Mouse (Mus musculus) adipocyte (in vitro differentiated cells): ENCODE results near the gene Slc9a3r1.

Experiments used
- DNase-seq: peaks from one replicate; pipeline ENCODE4 v3.0.0-alpha.2; 2016; ENCODE audit warnings: low spot score

Gene Slc9a3r1

DNA sequence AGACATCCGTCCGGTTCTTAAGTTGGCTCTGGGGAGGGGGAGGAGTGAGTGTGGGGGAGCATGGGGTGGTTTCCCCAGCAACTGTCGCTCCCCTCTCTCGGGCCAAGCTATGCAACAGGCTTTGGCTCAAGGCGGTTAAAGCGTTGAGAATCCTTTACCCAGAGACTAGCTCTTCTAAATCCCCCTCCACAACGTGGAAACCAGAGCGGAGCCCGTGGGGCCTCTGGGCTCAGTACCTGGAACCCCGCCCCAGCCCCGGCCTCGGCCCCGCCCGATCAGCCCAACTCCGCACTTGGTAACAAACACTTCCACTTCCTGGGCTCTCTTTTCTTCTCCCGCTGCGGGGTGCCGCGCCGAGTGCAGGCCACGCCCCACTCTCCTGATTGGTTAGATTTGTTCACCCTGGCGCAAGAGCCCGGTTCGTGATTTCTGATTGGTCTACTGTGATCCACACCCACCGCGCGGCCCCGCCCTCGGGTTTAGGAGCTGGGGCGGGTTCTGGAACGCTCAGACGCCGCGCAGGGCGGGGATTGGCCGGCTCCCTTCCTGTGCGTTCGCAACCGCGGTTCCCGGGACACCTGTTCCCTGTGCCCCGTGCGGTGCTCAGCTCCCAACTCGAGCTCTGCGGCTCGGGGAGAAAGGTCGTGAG lies at the start of gene Slc9a3r1:
TSS of gene Slc9a3r1 (plus strand) at position 510 of the 649 bp plus-strand sequence.
- DNase-seq, result peak; percentile 98

GRCm38 (mm10) chr11:115119409-115119808 lies 43.7 kb upstream of the Slc9a3r1 start:
- DNase-seq, result no peak

- DNase-seq, result no peak
These were observed 34.7 kb upstream of the Slc9a3r1 start for GRCm38 (mm10) chr11:115128483-115128882.

GRCm38 (mm10) chr11:115129508-115130126 lies 33.5 kb upstream of the Slc9a3r1 start:
- no peak for DNase-seq

DNA sequence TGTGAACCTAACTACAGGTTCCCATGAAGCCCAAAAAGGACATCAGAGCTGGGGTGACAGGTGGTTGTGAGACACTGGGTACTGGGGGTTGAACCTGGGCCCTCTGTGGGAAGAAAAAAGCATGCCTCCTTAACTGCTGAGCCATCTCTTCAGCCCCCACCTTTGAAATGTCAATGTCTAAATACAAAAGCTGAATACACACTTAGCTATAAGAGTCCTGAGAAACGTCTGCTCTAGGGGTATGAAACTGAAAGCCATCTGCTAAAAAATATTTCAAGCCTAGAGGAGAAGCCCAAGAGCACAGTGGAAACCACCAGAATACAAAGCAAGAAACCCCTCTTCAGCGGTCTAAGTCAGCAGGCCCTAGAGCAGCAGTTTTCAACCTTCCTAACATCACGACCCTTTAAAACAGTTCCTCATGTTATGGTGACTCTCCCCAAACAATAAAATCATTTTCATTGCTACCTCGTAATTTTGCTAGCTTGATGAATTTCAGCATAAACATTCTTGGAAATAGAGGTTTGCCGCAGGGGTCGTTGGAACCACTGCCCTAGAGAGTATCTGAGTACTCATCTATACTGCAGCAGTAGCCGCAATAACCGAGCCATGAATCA lies 31.3 kb upstream of the Slc9a3r1 start:
- no peak for DNase-seq

DNA sequence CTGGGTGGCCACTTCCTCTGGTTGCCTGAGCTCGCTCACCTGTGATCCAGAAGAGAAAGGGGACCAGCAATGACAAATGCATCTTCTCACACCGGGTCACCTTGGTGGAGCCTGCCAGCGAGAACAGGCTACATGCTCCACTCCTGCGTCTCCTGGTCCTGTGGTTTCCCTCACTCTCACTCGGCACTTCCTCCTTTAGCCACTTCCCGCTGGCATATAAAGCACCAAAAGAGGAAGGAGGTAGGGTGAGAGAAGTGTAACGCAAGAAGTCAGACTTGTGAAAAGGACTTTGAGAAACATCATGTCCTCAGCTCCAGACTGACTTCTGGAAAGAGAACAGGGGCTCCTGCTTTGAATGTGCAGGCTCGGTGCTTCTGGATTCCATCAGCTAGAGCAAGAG lies 29.3 kb upstream of the Slc9a3r1 start, which contains the start of gene Cd300lf:
TSS of gene Cd300lf (minus strand) at position 193 of the 400 bp plus-strand sequence.
- no peak for DNase-seq

DNA sequence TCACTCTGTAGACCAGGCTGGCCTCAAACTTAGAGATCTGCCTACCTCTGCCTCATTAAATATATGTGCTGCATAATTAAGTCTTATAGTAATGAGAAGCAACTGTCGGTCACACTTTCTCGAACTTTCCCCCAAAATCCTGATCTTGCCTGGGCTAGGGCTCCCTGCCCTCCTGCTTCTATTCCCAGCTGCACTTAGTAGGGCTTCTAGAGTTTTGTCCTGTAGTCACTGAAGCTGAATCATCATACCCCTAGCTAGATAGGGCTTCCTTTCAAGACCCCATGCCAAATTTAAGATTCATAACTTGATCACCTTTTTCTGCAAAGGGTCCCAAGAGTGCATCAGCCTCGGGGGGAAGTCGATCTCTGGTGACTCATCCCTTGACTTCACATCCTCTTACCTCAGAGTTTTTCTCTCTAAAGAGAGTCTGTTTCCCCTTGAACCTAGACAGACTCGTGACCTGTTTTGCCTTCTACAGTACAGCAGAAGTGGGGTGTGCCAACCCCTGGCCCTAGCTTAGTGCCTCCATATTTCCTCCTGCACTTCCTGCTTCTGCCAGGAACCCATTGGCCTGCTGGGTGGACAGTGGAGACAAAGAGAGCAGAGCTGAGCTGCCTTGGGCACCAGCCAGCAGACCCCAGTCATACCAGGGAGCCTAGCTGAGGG lies 24.4 kb upstream of the Slc9a3r1 start:
- no peak for DNase-seq

GRCm38 (mm10) chr11:115141970-115142369 lies 21.2 kb upstream of the Slc9a3r1 start:
- DNase-seq, result no peak

- DNase-seq, result no peak
These were observed 15.3 kb upstream of the Slc9a3r1 start for GRCm38 (mm10) chr11:115147813-115148212.

GRCm38 (mm10) chr11:115150741-115151254 lies 12.3 kb upstream of the Slc9a3r1 start:
- DNase-seq, result no peak

DNA sequence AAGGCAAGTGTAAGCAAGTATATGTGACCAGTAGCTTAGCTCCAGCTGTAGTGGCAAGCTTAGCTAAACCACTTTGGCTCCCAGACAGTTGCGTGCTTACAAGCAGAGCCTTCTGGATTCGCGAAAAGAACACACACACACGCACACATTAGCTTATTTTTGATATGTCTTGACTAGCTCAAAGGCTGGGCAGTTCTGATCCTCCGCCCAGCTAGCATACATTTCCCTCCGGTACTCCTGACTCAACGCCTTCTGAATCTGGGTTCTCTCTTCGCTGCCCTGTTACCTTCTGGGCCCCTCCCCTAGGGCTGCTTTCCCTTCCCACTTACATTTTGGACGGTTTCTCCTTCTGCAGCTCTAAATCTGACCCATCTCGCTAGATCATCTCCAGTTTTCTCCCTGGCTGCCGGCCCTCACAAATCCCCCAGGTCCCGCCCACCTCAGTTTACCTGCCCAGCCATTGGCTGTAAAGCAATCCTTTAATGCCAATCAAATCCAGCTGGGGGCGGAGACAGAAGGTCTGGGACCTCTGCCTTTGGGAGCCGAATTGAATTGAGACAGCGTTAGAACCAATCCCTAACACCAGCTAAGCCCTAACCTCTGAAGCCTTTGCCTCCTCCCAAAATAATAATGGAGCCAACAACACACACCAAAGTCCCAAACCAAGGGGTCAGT lies 11.2 kb upstream of the Slc9a3r1 start:
- no peak for DNase-seq

- DNase-seq, result no peak
These were observed 10.1 kb upstream of the Slc9a3r1 start for GRCm38 (mm10) chr11:115153088-115153487.

GRCm38 (mm10) chr11:115153699-115154292 lies 9.3 kb upstream of the Slc9a3r1 start:
- DNase-seq, result peak; percentile 41

DNA sequence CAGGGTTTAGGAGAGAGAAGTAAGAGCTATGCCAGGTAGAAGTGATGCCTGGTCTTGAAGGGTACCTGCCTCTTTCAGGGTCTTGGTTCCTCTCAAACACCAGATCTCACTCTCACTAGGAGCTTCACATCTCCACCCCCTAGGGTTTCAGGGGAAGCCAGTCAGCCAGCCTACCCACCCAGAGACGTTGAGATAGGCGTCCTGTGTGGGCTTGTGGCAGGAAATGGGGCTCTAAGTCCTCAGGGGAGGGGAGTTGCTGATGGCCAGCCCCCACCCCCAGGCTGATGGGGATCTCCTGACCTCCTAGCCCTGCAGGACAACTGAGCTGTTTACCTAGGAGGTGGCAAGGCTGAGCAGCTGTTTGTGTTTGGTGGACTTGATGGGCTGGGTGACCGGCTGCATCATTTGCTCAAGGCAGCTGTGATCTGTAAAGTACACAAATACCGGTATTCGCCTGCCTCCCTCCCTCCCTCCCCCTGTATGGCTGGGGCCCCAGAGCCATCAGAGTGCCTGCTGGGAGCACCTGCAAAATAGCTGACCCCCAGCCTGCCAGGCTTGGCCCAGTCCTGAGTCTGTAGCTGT lies 8.0 kb upstream of the Slc9a3r1 start:
- DNase-seq, result no peak

DNA sequence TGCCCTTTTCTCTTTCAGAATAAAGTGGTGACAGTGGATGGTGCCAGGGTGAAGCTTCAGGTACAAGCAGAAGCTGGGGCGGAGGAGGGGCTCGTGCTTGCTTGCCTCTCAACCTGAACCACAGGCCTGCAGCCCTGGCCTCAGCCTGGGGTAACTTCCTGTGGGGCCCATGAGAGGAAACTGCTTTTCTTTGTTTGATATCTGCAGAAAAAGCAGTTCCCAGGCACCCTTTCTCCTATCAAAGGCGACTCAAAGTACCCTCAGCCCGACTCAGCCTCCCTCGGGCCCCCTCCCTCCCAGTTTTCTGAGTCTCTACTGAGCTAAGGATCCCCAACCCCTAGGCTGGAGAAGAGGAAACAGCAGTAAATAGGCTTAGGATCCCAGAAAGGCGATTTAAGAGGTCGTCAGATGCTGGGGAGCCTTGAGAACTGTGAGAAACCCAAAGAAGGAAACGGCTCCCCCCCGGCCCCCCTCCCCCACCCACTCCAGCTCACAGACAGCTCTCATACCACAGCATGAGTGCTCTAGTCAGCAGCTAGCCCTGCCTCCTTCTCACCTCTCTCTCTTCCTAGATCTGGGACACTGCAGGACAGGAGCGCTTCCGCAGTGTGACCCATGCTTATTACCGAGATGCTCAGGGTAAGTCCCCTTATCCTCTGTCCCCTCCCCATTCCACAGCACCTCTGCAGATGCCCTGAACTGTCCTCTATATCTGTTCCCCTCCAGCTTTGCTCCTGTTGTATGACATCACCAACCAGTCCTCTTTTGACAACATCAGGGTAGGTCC lies 5.0 kb upstream of the Slc9a3r1 start:
- no peak for DNase-seq

GRCm38 (mm10) chr11:115160016-115160797 lies 2.9 kb upstream of the Slc9a3r1 start:
- DNase-seq, result peak; percentile 77

- DNase-seq, result peak; percentile 81
These were observed 2.1 kb upstream of the Slc9a3r1 start for GRCm38 (mm10) chr11:115160883-115161577.

GRCm38 (mm10) chr11:115161578-115162204 lies 1.4 kb upstream of the Slc9a3r1 start:
- DNase-seq, result no peak
